Mouse (Mus musculus): ENCODE measurements at regions not wholly inside any gene's neighbourhood (a gene's known extent, or its start where the extent isn't known, plus 50 kb on each side); places are given as distances from the start of the nearest gene placed in this dataset.

- TF ChIP-seq POLR2A (IDR thresholded peaks at IDR 0.05; ENCODE audit: borderline replicate concordance, low read depth, low read length) (no peak), CTCF (IDR thresholded peaks at IDR 0.05; ENCODE audit: low read depth, low read length) (no peak)
Observed at GRCm38 (mm10) chr17:83050591-83051197, 164.4 kb upstream of the Pkdcc start.

Measured in bone marrow macrophage, adult 2 months (primary cell).